Mouse (Mus musculus): ENCODE data around the gene Ccnl1.

GRCm38 (mm10) chr3:65904106-65904505, 53.9 kb downstream of the Ccnl1 start:
- TF ChIP-seq POLR2A (IDR thresholded peaks at IDR 0.05; ENCODE audit: low read depth, low read length) (no peak), CTCF (IDR thresholded peaks at IDR 0.05; ENCODE audit: extremely low read depth, insufficient read length, insufficient replicate concordance, low read depth, low read length) (no peak)

Measured in small intestine, adult 2 months (tissue).